Comparison of ENCODE assay signal across 8 mouse cellular contexts in genomic region chr1:105780079-105780456, GRCm38 (mm10). TPM values are rescaled to one million over a fixed set of nuclear protein-coding genes. Genes with fewer than 3 reads are reported as not detected.
DNase-seq lines count a peak whose midpoint lies in the region; ATAC-seq and TF ChIP-seq lines count a peak whose summit lies in the region.

No protein-coding gene starts in this region.

- no peak overlapping the region for H3K27ac ChIP-seq in forebrain, embryonic 10.5 days
- no peak overlapping the region for H3K27ac ChIP-seq in limb, embryonic 11.5 days (replicated peaks; ENCODE audit: low read depth, low read length)
- no peak overlapping the region for H3K27ac ChIP-seq in neural tube, embryonic 15.5 days (replicated peaks)

- peak overlapping the region; percentile 84 for H3K4me2 ChIP-seq in limb, embryonic 11.5 days (ENCODE audit: low read depth, severe bottlenecking)
- peak overlapping the region; percentile 98 for H3K4me2 ChIP-seq in neural tube, embryonic 15.5 days

- no peak for TF ChIP-seq POLR2A in lung, adult 2 months (IDR thresholded peaks at IDR 0.05; ENCODE audit: borderline replicate concordance, extremely low read depth, low read depth, low read length)

- H3K9ac ChIP-seq in limb, embryonic 11.5 days (ENCODE audit: low read length) = no peak overlapping the region
- H3K9ac ChIP-seq in neural tube, embryonic 15.5 days (replicated peaks) = peak overlapping the region; percentile 63

- no peaks in the 10 kb centered on the region; the same call in 1 of the 2 replicates for H3K4me1 ChIP-seq in lung, adult 2 months (ENCODE audit: control insufficient read depth, insufficient read depth, low read length)
- peaks cover 11% of the 10 kb centered on the region for H3K4me1 ChIP-seq in forebrain, embryonic 10.5 days
- peaks cover 3% of the 10 kb centered on the region; the same call in 1 of the 2 replicates for H3K4me1 ChIP-seq in limb, embryonic 11.5 days (ENCODE audit: control insufficient read depth, insufficient read depth, low read length)
- peaks cover 19% of the 10 kb centered on the region for H3K4me1 ChIP-seq in neural tube, embryonic 15.5 days

- H3K9me3 ChIP-seq in forebrain, embryonic 10.5 days = no peaks in the 10 kb centered on the region
- no peaks in the 10 kb centered on the region for H3K9me3 ChIP-seq in limb, embryonic 11.5 days (ENCODE audit: control insufficient read depth, low read length)
- H3K9me3 ChIP-seq in neural tube, embryonic 15.5 days (replicated peaks) = no peaks in the 10 kb centered on the region

- H3K27me3 ChIP-seq in forebrain, embryonic 10.5 days (ENCODE audit: poor library complexity, severe bottlenecking) = peaks cover 53% of the 10 kb centered on the region
- peaks cover 21% of the 10 kb centered on the region for H3K27me3 ChIP-seq in limb, embryonic 11.5 days (ENCODE audit: control insufficient read depth, insufficient read depth, low read length)
- peaks cover 16% of the 10 kb centered on the region for H3K27me3 ChIP-seq in neural tube, embryonic 15.5 days (replicated peaks)

- DNase-seq in lung, adult 2 months = no peak
- DNase-seq in lung, postnatal 25 days (ENCODE audit: low spot score) = no peak
- DNase-seq in forebrain, embryonic 10.5 days (ENCODE audit: extremely low spot score, low spot score) = no peak
- DNase-seq in limb, embryonic 11.5 days (ENCODE audit: low spot score) = no peak
- DNase-seq in c-Kit-positive CD71-positive TER-119-positive erythroid progenitor cells, embryonic 14.5 days (ENCODE audit: low spot score) = no peak
- DNase-seq in ovary, postnatal 36 days (ENCODE audit: low spot score) = no peak
- no peak for DNase-seq in gastrocnemius, postnatal 25 days

- no peaks in the 10 kb centered on the region for H3K36me3 ChIP-seq in forebrain, embryonic 10.5 days (replicated peaks)
- H3K36me3 ChIP-seq in limb, embryonic 11.5 days (ENCODE audit: control insufficient read depth, insufficient read depth, low read length) = no peaks in the 10 kb centered on the region
- no peaks in the 10 kb centered on the region for H3K36me3 ChIP-seq in neural tube, embryonic 15.5 days

- ATAC-seq in limb, embryonic 11.5 days (ENCODE audit: insufficient number of reproducible peaks, low FRiP score, low TSS enrichment, low read depth) = no peak
- ATAC-seq in neural tube, embryonic 15.5 days (ENCODE audit: low FRiP score) = no peak

- no peak for TF ChIP-seq CTCF in lung, adult 2 months (IDR thresholded peaks at IDR 0.05; ENCODE audit: insufficient read depth, low read length)

- H3K4me3 ChIP-seq in lung, adult 2 months (replicated peaks; ENCODE audit: extremely low read depth, low read depth, low read length) = peak overlapping the region; percentile 60
- H3K4me3 ChIP-seq in forebrain, embryonic 10.5 days = peak overlapping the region; percentile 66
- peak overlapping the region; percentile 43 for H3K4me3 ChIP-seq in limb, embryonic 11.5 days (ENCODE audit: low read depth, low read length)
- H3K4me3 ChIP-seq in neural tube, embryonic 15.5 days (replicated peaks) = peak overlapping the region; percentile 61

- 35% methylated on average over 12 of the region's 12 CpGs for WGBS in lung, adult 2 months
- WGBS in forebrain, embryonic 10.5 days = 33% methylated on average over 12 of the region's 12 CpGs
- WGBS in limb, embryonic 11.5 days = 35% methylated on average over 12 of the region's 12 CpGs
- WGBS in neural tube, embryonic 15.5 days = 38% methylated on average over 12 of the region's 12 CpGs

RNA-seq across cellular contexts. Expression of gene Tnfrsf11a, which starts 0.5 kb away (rescaled TPM):
- 4.3 TPM in 2 replicates for polyA plus RNA-seq in lung, adult 2 months (2012; rRNA removed)
- 0.21 and 0.30 TPM in 2 replicates for polyA plus RNA-seq in forebrain, embryonic 10.5 days (2016; fragmentation: Nextera tagmentation; extraction: Ambion mirVana)
- 0.11 and 0.43 TPM in 2 replicates for polyA plus RNA-seq in limb, embryonic 11.5 days (2014; fragmentation: Nextera tagmentation; extraction: Ambion mirVana)
- polyA plus RNA-seq in neural tube, embryonic 15.5 days (2015; fragmentation: Nextera tagmentation; extraction: Ambion mirVana) = 0.95 and 2.4 TPM in 2 replicates
- under 1 TPM; 0.41 to 0.67 TPM for total RNA-seq in gastrocnemius, postnatal 25 days (2021)
